Mouse (Mus musculus): ENCODE measurements at regions not wholly inside any gene's neighbourhood (a gene's known extent, or its start where the extent isn't known, plus 50 kb on each side); places are given as distances from the start of the nearest gene placed in this dataset.

GRCm38 (mm10) chr12:51028601-51029174 is 319.2 kb upstream of the G2e3 start:
- TF ChIP-seq CTCF (IDR thresholded peaks at IDR 0.05; ENCODE audit: low read depth) (no peak), EP300 (IDR thresholded peaks at IDR 0.05; ENCODE audit: low read depth) (no peak)

Data from liver, embryonic 14.5 days (tissue).